Mouse (Mus musculus) kidney, postnatal 0 days (tissue): Measurements from ENCODE around the gene Atp5l. TPM values are rescaled to one million over a fixed set of nuclear protein-coding genes. Genes with fewer than 3 reads are reported as not detected.

Experiments
- ATAC-seq: fragments of 200-750 bp; cut with Nextera tagmentation; replicated peaks from 2 replicates; pipeline ENCODE4 v1.8.0; 2017; ENCODE audit warnings: low read depth, moderate number of reproducible peaks, moderate TSS enrichment, moderate library complexity; ENCODE audit not compliant: low FRiP score
- DNase-seq: peaks from one replicate; pipeline ENCODE4 v3.0.0-alpha.2; 2016; ENCODE audit warnings: low spot score
- H3K27ac ChIP-seq: fragments of 300-500 bp; sonication (generic); 2 replicates; pipeline ENCODE4 v1.5.1; 2014; ENCODE audit warnings: mild to moderate bottlenecking
- H3K27me3 ChIP-seq: fragments of 300-500 bp; sonication (generic); 2 replicates; pipeline ENCODE4 v1.6.1; 2014; ENCODE audit warnings: low read length, mixed read lengths; ENCODE audit not compliant: insufficient read depth
- H3K36me3 ChIP-seq: fragments of 300-500 bp; sonication (generic); 2 replicates; pipeline ENCODE4 v1.6.1; 2014; ENCODE audit warnings: low read length, mixed read lengths; ENCODE audit not compliant: insufficient read depth
- H3K4me1 ChIP-seq: fragments of 300-500 bp; sonication (generic); replicated peaks from 2 replicates; pipeline ENCODE4 v1.6.1; 2014; ENCODE audit warnings: antibody characterized with exemption, low read length, mixed read lengths; ENCODE audit not compliant: insufficient read depth
- H3K4me2 ChIP-seq: fragments of 300-500 bp; sonication (generic); 2 replicates; pipeline ENCODE4 v1.6.1; 2014; ENCODE audit warnings: mild to moderate bottlenecking, low read length, moderate library complexity, mixed read lengths
- H3K4me3 ChIP-seq: fragments of 300-500 bp; sonication (generic); replicated peaks from 2 replicates; pipeline ENCODE4 v1.5.1; 2014; ENCODE audit warnings: low read depth, low read length
- H3K9ac ChIP-seq: fragments of 300-500 bp; sonication (generic); 2 replicates; pipeline ENCODE4 v1.6.1; 2014; ENCODE audit warnings: low read depth, low read length
- H3K9me3 ChIP-seq: fragments of 300-500 bp; sonication (generic); replicated peaks from 2 replicates; pipeline ENCODE4 v1.6.1; 2016; ENCODE audit warnings: low read length, inconsistent platforms, mixed read lengths
- CTCF ChIP-seq: IDR thresholded peaks from 2 replicates; pipeline ENCODE4 v1.5.1; 2016; ENCODE audit warnings: antibody characterized with exemption, low read depth, mild to moderate bottlenecking, moderate library complexity
- WGBS: fragments of 180-500 bp; shearing (Covaris S2); extraction: QIAGEN DNeasy Blood & Tissue Kit; methylation state at CpG from one replicate; pipeline ENCODE4 v1.1.7; 2014; 5-methylcytosine and 5-hydroxymethylcytosine counted together
- polyA plus RNA-seq: library from polyadenylated mRNA; unstranded; fragments of >200 nt; fragmentation: Nextera tagmentation; extraction: Ambion mirVana; gene quantifications from 2 replicates; pipeline ENCODE4 v1.2.1, GENCODE M21; 2015

Gene Atp5l
- polyA plus RNA-seq, 1 experiment from 2014 or later: 1,429 TPM

GRCm38 (mm10) chr9:44954432-44954831, 33.9 kb upstream of the Atp5l start:
- Histone ChIP-seq H3K4me3 (no peak overlapping the region), H3K27ac (no peak overlapping the region), H3K27me3 (no peaks in the 10 kb centered on the region), H3K9me3 (no peaks in the 10 kb centered on the region), H3K4me2 (no peak overlapping the region), H3K9ac (no peak overlapping the region), H3K4me1 (no peaks in the 10 kb centered on the region), H3K36me3 (peaks cover 49% of the 10 kb centered on the region)
- ATAC-seq (no peak), DNase-seq (no peak)
- TF ChIP-seq CTCF: no peak
- 94% methylated on average over 3 of the region's 3 CpGs for WGBS

- H3K27me3 ChIP-seq: no peaks in the 10 kb centered on the region
- H3K4me3 ChIP-seq: no peak overlapping the region
- H3K36me3 ChIP-seq: peaks cover 66% of the 10 kb centered on the region
- DNase-seq (no peak), ATAC-seq (0 out of 2 replicates have a peak, but pooled peaks have one; percentile 33)
- no peak for TF ChIP-seq CTCF
- H3K27ac ChIP-seq: no peak overlapping the region
- H3K4me1 ChIP-seq: no peaks in the 10 kb centered on the region
- no peak overlapping the region for H3K4me2 ChIP-seq
- H3K9ac ChIP-seq: no peak overlapping the region
- 87% methylated on average over 5 of the region's 5 CpGs for WGBS
- H3K9me3 ChIP-seq: no peaks in the 10 kb centered on the region
Measured at GRCm38 (mm10) chr9:44947836-44948235, 27.3 kb upstream of the Atp5l start.

- H3K27me3 ChIP-seq: no peaks in the 10 kb centered on the region
- peaks cover 70% of the 10 kb centered on the region for H3K36me3 ChIP-seq
- H3K4me3 ChIP-seq: no peak overlapping the region
- H3K9ac ChIP-seq: no peak overlapping the region
- no peak for DNase-seq
- WGBS: 94% methylated on average over 7 of the region's 7 CpGs
- H3K4me1 ChIP-seq: no peaks in the 10 kb centered on the region
- no peak for TF ChIP-seq CTCF
- ATAC-seq: no peak
- H3K4me2 ChIP-seq: no peak overlapping the region
- H3K9me3 ChIP-seq: no peaks in the 10 kb centered on the region
- H3K27ac ChIP-seq: no peak overlapping the region
Measured at GRCm38 (mm10) chr9:44946185-44946695, 25.7 kb upstream of the Atp5l start.

GRCm38 (mm10) chr9:44942421-44942820, 21.9 kb upstream of the Atp5l start:
- no peak overlapping the region for H3K27ac ChIP-seq
- no peak overlapping the region for H3K4me3 ChIP-seq
- no peak overlapping the region for H3K9ac ChIP-seq
- DNase-seq: no peak
- TF ChIP-seq CTCF: no peak
- 96% methylated on average over 4 of the region's 4 CpGs for WGBS
- no peak overlapping the region for H3K4me2 ChIP-seq
- ATAC-seq: no peak
- no peaks in the 10 kb centered on the region for H3K4me1 ChIP-seq
- H3K36me3 ChIP-seq: peaks cover 67% of the 10 kb centered on the region
- H3K9me3 ChIP-seq: no peaks in the 10 kb centered on the region
- no peaks in the 10 kb centered on the region for H3K27me3 ChIP-seq

GRCm38 (mm10) chr9:44941756-44942155, 21.2 kb upstream of the Atp5l start:
- Histone ChIP-seq H3K27me3 (no peaks in the 10 kb centered on the region), H3K4me1 (no peaks in the 10 kb centered on the region), H3K27ac (no peak overlapping the region), H3K9me3 (no peaks in the 10 kb centered on the region), H3K4me2 (no peak overlapping the region), H3K36me3 (peaks cover 68% of the 10 kb centered on the region), H3K4me3 (no peak overlapping the region), H3K9ac (no peak overlapping the region)
- 80% methylated on average over 4 of the region's 4 CpGs for WGBS
- DNase-seq (no peak), ATAC-seq (no peak)
- no peak for TF ChIP-seq CTCF

- ATAC-seq (no peak), DNase-seq (no peak)
- WGBS: 74% methylated on average over 2 of the region's 2 CpGs
- H3K27ac ChIP-seq: peak overlapping the region; percentile 95
- no peaks in the 10 kb centered on the region; the same call in 1 of the 2 replicates for H3K4me1 ChIP-seq
- no peaks in the 10 kb centered on the region for H3K27me3 ChIP-seq
- no peak for TF ChIP-seq CTCF
- 0 out of 2 replicates have a peak, but pooled peaks cover 3% of the 10 kb centered on the region for H3K36me3 ChIP-seq
- H3K9me3 ChIP-seq: no peaks in the 10 kb centered on the region
- no peak overlapping the region for H3K9ac ChIP-seq
- H3K4me3 ChIP-seq: peak overlapping the region; percentile 99
- H3K4me2 ChIP-seq: peak overlapping the region; percentile 74
Measured at GRCm38 (mm10) chr9:44921543-44921942, 1.0 kb upstream of the Atp5l start.

GRCm38 (mm10) chr9:44921123-44921468, 554 bp upstream of the Atp5l start:
- no peaks in the 10 kb centered on the region for H3K9me3 ChIP-seq
- H3K4me2 ChIP-seq: peak overlapping the region; percentile 74
- H3K27me3 ChIP-seq: no peaks in the 10 kb centered on the region
- 0 out of 2 replicates have a peak, but pooled peaks have one; percentile 2 for TF ChIP-seq CTCF
- 0 out of 2 replicates have a peak, but pooled peaks cover 3% of the 10 kb centered on the region for H3K36me3 ChIP-seq
- DNase-seq (peak; percentile 93), ATAC-seq (peak; percentile 77)
- under 1% methylated on average over 8 of the region's 8 CpGs for WGBS
- H3K4me1 ChIP-seq: no peaks in the 10 kb centered on the region; the same call in 1 of the 2 replicates
- H3K4me3 ChIP-seq: peak overlapping the region; percentile 99
- peak overlapping the region; percentile 95 for H3K27ac ChIP-seq
- peak overlapping the region; percentile 97; the same call in 1 of the 2 replicates for H3K9ac ChIP-seq
